Mouse (Mus musculus): ENCODE measurements around the gene Nfam1. TPM values are rescaled to one million over a fixed set of nuclear protein-coding genes. Genes with fewer than 3 reads are reported as not detected.

Nfam1 gene
- total RNA-seq, 2 experiments from 2014 or later, result 2.5 to 2.7 TPM

DNA sequence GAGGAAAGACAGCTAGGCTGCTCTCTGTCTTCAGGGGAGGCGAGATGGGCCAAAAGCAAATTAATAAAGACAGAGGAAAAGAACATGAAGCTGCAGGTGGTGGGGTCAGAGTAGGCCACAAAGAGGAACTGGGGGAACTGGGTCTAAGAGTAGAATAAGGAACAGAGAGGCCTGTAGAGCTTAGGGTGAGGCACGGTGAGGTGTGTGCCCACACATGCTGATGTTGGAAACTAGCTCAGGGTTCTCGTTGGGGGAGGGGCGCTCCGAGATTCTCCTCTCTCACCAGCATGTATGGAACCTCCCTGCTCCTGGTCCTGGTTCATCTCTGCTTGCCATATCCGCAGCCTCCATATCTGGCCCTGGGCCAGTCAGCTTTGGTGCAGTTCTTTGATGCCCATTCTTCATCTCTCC, 34.3 kb downstream of the Nfam1 start:
- no peak for DNase-seq (ENCODE audit: extremely low spot score in 1 of 2, low spot score in 1 of 2)

DNA sequence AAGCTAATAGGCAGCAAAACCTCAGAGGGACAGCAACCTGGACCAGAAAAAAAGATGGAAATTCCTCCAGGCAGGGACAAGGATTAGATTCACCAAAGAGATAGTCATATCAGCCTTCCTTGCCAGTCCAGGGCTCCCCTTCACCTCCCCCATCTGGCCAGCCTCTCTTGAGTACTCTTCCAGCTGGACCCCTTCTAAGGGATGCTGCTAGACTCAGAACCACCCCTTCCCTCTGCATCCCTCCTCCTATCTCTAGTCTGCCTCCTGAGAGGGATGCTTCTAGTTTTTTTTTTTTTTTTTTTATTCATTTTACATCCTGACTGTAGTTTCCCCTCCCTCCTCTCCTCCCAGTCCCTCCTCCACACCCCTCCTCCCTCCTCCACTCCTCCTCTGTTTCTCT, 36.7 kb downstream of the Nfam1 start:
- DNase-seq (ENCODE audit: extremely low spot score in 1 of 2, low spot score in 1 of 2), result no peak

GRCm38 (mm10) chr15:82995239-82995638, 37.9 kb downstream of the Nfam1 start:
- DNase-seq (ENCODE audit: extremely low spot score in 1 of 2, low spot score in 1 of 2), result no peak

DNA sequence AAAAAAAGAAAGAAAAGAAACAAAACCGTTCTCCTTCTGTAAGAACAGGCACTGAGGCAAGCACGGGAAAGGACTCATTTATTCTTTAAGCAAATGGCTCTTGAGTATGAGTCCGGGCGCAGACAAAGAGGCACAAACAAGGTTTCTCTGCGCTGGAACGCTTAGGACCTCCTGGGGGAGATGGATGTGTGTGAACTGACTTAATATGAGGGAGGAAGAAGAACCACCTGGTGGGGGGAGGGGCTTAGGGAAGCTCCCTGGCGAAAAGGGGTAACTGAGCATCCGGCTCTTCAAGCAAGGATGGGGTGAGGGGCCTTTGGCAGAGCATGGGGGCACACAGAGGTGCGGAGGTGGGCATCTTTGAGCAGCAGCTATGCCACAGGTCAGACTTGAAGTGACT, 40.2 kb downstream of the Nfam1 start:
- DNase-seq (ENCODE audit: extremely low spot score in 1 of 2, low spot score in 1 of 2), result no peak

DNA sequence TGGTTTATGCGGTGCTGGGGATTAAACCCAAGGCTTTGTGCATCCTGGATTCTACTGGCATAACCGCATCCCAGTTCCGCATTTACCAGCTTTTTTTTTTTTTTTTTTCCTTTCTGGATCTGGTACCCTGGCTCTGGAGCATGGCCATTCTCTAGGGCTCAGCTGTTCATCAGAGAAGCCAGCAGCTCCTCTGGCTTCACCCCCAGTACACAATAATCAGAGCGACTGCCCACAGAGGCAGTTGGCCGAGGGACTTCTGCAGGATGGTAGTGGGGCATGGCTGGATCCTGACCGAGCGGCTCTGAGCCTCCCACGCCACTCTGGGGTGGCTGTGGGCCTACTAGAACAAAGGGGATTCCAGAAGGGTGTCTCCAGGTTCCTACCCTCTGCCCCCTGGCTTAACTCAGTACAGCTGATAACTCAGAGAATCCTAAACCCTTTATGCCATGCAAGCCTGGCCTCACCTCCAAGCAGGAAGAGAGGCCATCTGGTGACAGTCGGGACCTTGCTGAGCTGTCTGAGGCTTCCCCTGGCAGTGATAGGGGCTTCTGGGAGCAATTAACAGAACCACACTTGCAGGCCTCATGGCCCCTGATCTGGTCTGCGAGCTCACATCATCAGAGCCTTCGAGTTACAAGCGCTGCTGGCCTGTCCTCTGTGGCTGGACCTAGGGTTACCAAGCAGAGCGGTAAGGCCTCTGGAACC, 40.9 kb downstream of the Nfam1 start:
- no peak for DNase-seq (ENCODE audit: extremely low spot score in 1 of 2, low spot score in 1 of 2)

DNA sequence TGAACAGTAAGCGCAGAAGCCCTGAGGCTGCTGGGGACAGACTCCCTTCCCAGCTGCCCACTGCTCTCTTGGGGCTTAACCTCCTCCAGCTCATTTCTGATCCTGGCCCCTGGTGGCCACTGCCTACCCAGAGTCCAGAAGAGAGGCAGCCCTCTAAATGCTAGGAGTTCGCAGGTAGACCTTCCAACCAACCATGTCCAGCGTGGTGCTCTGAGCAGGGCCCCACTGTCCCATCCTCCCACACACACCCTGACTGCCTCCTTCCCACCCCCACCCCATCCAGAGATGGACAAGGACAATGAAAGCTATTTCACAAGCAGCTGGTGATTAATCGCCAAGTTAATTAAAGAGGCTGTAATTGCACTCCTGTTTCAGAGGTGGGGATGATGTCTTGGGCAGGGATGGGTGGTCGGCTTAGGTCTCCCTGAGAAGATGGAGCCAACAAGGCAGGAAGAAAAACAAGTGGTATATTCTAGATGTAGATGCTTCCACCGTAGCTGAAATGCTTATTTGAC, 43.9 kb downstream of the Nfam1 start:
- no peak for DNase-seq (ENCODE audit: extremely low spot score in 1 of 2, low spot score in 1 of 2)

- peak; percentile 75 to 87 for DNase-seq (ENCODE audit: extremely low spot score in 1 of 2, low spot score in 1 of 2)
Measured at GRCm38 (mm10) chr15:82987732-82988112, 45.4 kb downstream of the Nfam1 start, which contains the start of gene Tcf20. Gene Tcf20, minus strand, starts transcription at chr15:82987872.

GRCm38 (mm10) chr15:82987014-82987731, 45.9 kb downstream of the Nfam1 start:
- DNase-seq (ENCODE audit: extremely low spot score in 1 of 2, low spot score in 1 of 2), result no peak

DNA sequence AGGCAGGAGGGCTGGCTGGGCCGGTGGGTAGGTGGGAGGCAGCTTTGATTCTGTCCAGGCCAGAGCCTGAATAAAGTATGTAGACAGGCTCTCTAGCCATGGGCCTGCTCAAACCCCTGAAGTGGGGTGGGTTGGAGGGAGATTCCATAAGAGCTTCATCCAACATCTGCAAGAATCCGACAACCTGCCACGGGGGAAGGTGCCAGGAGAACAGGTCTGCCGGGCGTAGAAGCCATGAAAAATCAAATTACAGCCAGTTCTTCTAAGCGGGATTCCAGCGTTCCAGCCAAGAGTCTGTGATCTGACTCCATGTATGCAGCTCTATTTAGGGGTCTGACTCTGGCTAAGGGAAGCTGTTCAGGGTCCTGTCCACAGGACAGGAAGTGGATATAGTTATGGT, 48.5 kb downstream of the Nfam1 start:
- no peak for DNase-seq (ENCODE audit: extremely low spot score in 1 of 2, low spot score in 1 of 2)

DNA sequence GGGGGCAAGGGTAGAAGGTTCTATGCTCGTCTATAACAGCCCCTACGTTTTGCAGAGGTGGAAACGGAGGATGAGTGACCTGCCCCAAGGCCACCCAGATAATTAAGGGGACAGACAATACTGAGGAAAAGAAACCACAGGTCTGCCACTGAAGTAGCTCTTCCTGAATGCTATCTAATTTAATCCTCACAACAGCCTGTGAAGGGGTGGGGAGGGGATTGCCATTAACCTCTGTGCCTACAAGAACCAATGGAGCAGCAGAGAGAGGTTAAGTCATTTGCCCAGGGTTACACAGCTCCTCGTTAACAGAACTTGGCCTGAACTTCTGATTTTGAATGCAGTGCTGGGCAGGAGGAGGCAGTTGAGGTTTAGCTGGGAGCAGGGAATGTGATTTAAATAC, 49.0 kb downstream of the Nfam1 start:
- DNase-seq (ENCODE audit: extremely low spot score in 1 of 2, low spot score in 1 of 2), result no peak

GRCm38 (mm10) chr15:82983416-82984026, 49.6 kb downstream of the Nfam1 start:
- DNase-seq (ENCODE audit: extremely low spot score in 1 of 2, low spot score in 1 of 2), result no peak

GRCm38 (mm10) chr15:82982724-82983415, 50.2 kb downstream of the Nfam1 start:
- DNase-seq (ENCODE audit: extremely low spot score in 1 of 2, low spot score in 1 of 2), result no peak

- DNase-seq (ENCODE audit: extremely low spot score in 1 of 2, low spot score in 1 of 2), result no peak
Measured at GRCm38 (mm10) chr15:82981676-82982520, 51.2 kb downstream of the Nfam1 start.

DNA sequence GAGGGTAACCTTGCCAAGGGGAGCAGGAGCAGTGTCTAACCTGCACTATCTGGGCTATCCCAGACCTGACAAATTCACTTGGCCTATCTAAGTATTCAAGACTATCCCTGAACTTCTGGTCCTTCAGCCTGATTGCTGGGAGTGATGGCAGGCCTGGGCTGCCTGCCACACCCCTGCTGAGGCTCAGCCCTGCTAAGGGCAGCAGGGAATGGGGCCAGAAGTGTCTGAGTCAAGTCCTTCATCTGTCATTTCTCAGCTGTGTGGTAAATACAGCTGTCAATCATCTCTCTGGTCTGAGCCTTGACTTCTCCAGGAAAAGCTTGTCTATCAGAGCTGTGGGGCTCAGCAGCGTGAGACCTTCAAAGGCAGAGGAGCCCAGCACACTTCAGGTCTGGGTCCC, 53.6 kb downstream of the Nfam1 start:
- no peak for DNase-seq (ENCODE audit: extremely low spot score in 1 of 2, low spot score in 1 of 2)

DNA sequence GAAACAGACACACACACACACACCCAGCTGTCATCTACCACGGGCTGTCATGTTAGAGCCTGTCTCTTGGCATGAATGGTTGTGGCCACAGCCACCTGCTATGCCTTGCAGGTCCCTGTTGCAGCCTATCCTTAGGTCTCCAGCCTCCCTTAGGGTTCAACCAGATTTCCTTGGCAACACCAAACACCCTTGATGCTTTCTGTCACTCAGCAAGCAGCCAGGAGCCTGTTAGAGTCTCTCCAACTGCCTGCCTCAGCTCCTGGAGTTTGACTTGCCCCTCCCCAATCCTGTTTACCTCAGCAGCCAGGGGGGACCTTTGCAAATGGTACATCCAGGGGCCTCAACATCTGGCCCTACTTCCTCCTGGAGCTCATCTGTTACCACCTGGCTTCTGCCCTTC, 58.6 kb downstream of the Nfam1 start:
- no peak for DNase-seq (ENCODE audit: extremely low spot score in 1 of 2, low spot score in 1 of 2)

DNA sequence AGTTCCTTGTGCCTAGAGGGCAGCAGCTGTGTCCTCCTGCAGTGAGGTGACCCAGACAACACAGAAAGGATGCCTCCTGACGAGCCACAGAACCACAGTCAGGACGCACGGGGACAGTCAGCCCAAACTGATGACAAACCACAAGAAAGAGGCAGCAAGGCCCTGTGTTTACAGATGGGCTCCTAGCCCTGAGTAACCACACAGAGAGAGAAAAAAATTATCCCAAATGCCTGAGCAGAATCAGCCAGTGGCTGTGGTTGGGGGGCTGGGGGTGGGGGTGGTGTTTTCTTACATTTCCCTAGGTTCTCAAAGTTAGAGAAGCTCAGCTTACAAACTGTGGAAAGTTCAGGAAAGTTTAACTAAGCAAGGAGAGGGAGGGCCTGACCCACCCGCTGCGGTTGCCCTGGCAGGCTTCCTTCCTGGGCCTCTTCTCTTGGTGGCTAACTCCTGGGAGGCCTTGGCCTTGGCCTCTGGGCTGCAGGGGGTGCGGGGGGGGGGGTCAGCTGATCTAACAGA, 63.8 kb downstream of the Nfam1 start:
- no peak for DNase-seq (ENCODE audit: extremely low spot score in 1 of 2, low spot score in 1 of 2)

- DNase-seq (ENCODE audit: extremely low spot score in 1 of 2, low spot score in 1 of 2), result peak; percentile 63 to 69
Measured at GRCm38 (mm10) chr15:82968449-82968848, 64.7 kb downstream of the Nfam1 start.

GRCm38 (mm10) chr15:82967947-82968346, 65.2 kb downstream of the Nfam1 start:
- DNase-seq (ENCODE audit: extremely low spot score in 1 of 2, low spot score in 1 of 2), result no peak

- no peak for DNase-seq (ENCODE audit: extremely low spot score in 1 of 2, low spot score in 1 of 2)
Measured at GRCm38 (mm10) chr15:82964266-82964825, 68.8 kb downstream of the Nfam1 start.
